Mouse (Mus musculus) myocyte (in vitro differentiated cells): ENCODE measurements around the gene Herc2.

Experiments used
- CEBPB ChIP-seq: IDR thresholded peaks from 2 replicates; pipeline ENCODE4 v1.6.1; 2011; ENCODE audit warnings: mild to moderate bottlenecking, moderate library complexity; ENCODE audit not compliant: poor library complexity, insufficient read depth, severe bottlenecking
- E2F4 ChIP-seq: IDR thresholded peaks from one replicate; pipeline ENCODE4 v1.6.1; 2011; ENCODE audit warnings: mild to moderate bottlenecking, control low read depth, moderate library complexity; ENCODE audit not compliant: insufficient read depth
- MAX ChIP-seq: IDR thresholded peaks from one replicate; pipeline ENCODE4 v1.6.1; 2011; ENCODE audit warnings: low read depth, mild to moderate bottlenecking, control low read depth
- MYOD1 ChIP-seq, 3 experiments: IDR thresholded peaks; one replicate each; pipeline ENCODE4 v1.6.1; 2011; ENCODE audit warnings: control low read depth in 2 of 3, low read depth in 2 of 3, mild to moderate bottlenecking in 2 of 3, moderate library complexity in 1 of 3; ENCODE audit not compliant: insufficient read length in 2 of 3, control insufficient read depth in 1 of 3
- MYOG ChIP-seq, 3 experiments: IDR thresholded peaks; one replicate each; pipeline ENCODE4 v1.6.1; 2011; ENCODE audit warnings: control low read depth in 2 of 3, low read depth in 2 of 3, mild to moderate bottlenecking in 2 of 3; ENCODE audit not compliant: insufficient read length in 2 of 3, control insufficient read depth in 1 of 3, insufficient read depth in 1 of 3
- POLR2A ChIP-seq: IDR thresholded peaks from one replicate; pipeline ENCODE4 v1.6.1; 2011; ENCODE audit warnings: low read depth, mild to moderate bottlenecking, control low read depth, moderate library complexity; ENCODE audit not compliant: insufficient read length
- POLR2AphosphoS2 ChIP-seq: IDR thresholded peaks from one replicate; pipeline ENCODE4 v1.6.1; 2011; ENCODE audit warnings: low read depth, control low read depth; ENCODE audit not compliant: insufficient read length

- TF ChIP-seq POLR2A (peak; percentile 88), E2F4 (no peak), MYOD1 (IDR thresholded peaks at IDR 0.05; ENCODE audit: control insufficient read depth in 1 of 3, insufficient read length in 2 of 3, low read depth in 2 of 3) (no peak), MAX (no peak), MYOG (IDR thresholded peaks at IDR 0.05; ENCODE audit: control insufficient read depth in 1 of 3, insufficient read depth in 1 of 3, insufficient read length in 2 of 3, low read depth in 2 of 3) (no peak), POLR2AphosphoS2 (peak; percentile 61), CEBPB (no peak)
Observed at GRCm38 (mm10) chr7:56049831-56050321, at the start of gene Herc2.
